Mouse (Mus musculus): Measurements from ENCODE around the gene Pik3r3. TPM values are rescaled to one million over a fixed set of nuclear protein-coding genes. Genes with fewer than 3 reads are reported as not detected.
A peak's percentile ranks its signal among the peaks of the same experiment; 100 is the strongest.

Pik3r3 gene
- 21.6 and 24.6 TPM in 2 replicates for polyA plus RNA-seq (2014; fragmentation: Nextera tagmentation; extraction: Ambion mirVana)

DNA sequence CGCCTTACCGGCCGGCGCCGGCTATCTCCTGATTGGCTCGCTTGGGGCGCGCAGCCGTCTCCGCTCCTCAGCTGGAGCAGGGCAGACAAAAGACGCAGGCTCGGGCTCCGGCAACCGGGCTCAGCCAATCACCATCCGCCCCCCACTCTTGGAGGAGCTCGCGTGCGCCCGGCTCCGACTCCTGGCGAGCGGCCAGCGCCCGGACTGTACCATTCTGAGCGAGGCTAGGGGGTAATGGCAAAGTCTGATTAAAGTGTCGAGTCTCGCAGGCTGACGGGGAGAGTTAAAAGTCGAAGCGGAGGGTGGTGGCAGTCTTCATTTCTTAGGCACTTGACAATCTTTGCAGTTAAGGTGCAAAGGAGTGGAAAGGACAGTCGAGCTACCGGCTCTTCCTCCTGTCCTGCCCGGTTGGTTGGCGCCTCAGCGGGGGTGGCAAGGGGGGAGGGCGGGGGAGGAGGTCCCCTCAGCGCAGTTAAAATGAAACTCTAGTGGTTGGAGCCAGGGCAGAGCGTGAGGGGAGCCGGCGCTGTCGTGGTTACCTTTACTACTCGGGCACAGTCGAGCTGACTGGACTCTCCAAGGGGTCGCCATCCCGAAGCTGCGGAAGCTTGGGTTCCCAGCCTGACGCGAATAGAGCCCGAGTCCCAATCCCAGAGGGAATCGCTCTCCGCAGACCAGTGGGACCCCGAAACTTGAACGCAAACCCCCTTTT lies at the start of gene Pik3r3:
Gene Pik3r3 (plus strand): TSS at position 479 of the 712 bp plus-strand sequence.
- Histone ChIP-seq H3K4me3 (ENCODE audit: low read depth, low read length) (peak within 1 kb of the TSS; percentile 73), H3K4me1 (ENCODE audit: control insufficient read depth, insufficient read depth, low read length) (peaks cover 3% of the 10 kb centered on the region; the same call in 1 of the 2 replicates), H3K36me3 (ENCODE audit: control insufficient read depth, insufficient read depth, low read length) (no peaks in the 10 kb centered on the region), H3K27ac (ENCODE audit: low read length) (peak within 1 kb of the TSS; percentile 98), H3K4me2 (replicated peaks; ENCODE audit: low read depth, low read length) (peak within 1 kb of the TSS; percentile 63), H3K9ac (replicated peaks; ENCODE audit: low read depth, low read length) (peak within 1 kb of the TSS; percentile 70), H3K9me3 (ENCODE audit: control insufficient read depth, low read depth, low read length) (no peaks in the 10 kb centered on the region), H3K27me3 (ENCODE audit: control insufficient read depth, insufficient read depth, low read length) (no peaks in the 10 kb centered on the region)
- peak; percentile 100 for ATAC-seq (ENCODE audit: insufficient number of reproducible peaks, insufficient read depth, low FRiP score, low read depth)
- under 1% methylated on average over 52 of the region's 53 CpGs for whole genome bisulfite sequencing

DNA sequence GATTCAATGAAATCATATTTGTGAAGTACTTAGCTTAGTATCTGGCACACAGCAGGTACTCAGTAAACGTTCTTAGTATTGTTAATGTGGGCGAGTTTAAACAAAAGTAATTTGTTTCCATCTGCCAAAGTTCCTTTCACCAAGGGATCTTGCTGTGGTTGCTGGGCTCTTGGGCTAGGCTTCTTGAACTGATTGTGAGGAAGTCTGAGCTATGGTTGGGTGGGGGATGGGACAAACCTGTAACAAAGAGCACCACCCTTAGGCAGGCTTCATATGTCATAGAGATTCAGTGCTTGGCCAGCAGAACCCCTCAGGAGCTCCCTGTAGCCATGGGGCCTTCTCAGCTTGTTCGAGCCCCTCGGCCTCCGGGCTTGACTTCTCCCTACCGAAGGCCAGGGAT lies 48.3 kb upstream of the Pik3r3 start, which contains the start of the genes 1700042G07Rik and Gm49337:
Gene 1700042G07Rik (plus strand): TSS at position 301 of the 400 bp plus-strand sequence.
Gene Gm49337 (plus strand): TSS at position 313 of the 400 bp plus-strand sequence.
- Histone ChIP-seq H3K9ac (replicated peaks; ENCODE audit: low read depth, low read length) (no peak within 1 kb of the TSS), H3K36me3 (ENCODE audit: control insufficient read depth, insufficient read depth, low read length) (no peaks in the 10 kb centered on the region), H3K27ac (ENCODE audit: low read length) (no peak within 1 kb of the TSS), H3K9me3 (ENCODE audit: control insufficient read depth, low read depth, low read length) (no peaks in the 10 kb centered on the region), H3K4me2 (replicated peaks; ENCODE audit: low read depth, low read length) (no peak within 1 kb of the TSS), H3K4me1 (ENCODE audit: control insufficient read depth, insufficient read depth, low read length) (peaks cover 22% of the 10 kb centered on the region; the same call in 1 of the 2 replicates), H3K4me3 (ENCODE audit: low read depth, low read length) (no peak within 1 kb of the TSS), H3K27me3 (ENCODE audit: control insufficient read depth, insufficient read depth, low read length) (no peaks in the 10 kb centered on the region)
- ATAC-seq (ENCODE audit: insufficient number of reproducible peaks, insufficient read depth, low FRiP score, low read depth), result no peak
- 82% methylated on average over 6 of the region's 6 CpGs for WGBS

DNA sequence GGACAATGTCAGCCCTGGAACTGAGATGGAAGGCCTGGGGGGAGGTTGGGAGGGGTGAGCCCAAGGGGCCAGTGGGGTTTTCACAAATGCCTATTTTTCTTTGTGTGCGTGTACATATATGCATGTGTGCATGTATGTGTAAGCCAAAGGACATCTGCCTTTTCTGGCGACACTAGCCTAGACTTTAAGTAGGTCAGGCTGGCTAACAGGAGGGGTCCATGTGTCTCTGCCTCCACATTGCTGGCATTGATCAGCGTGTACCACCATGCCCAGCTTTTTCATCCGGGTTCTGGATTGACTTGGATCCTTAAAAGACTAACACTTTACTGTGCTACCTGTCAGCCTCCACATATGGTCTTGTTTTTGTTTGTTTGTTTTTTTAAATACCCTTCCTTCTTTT lies 47.7 kb upstream of the Pik3r3 start:
- Histone ChIP-seq H3K27me3 (ENCODE audit: control insufficient read depth, insufficient read depth, low read length) (no peaks in the 10 kb centered on the region), H3K9me3 (ENCODE audit: control insufficient read depth, low read depth, low read length) (no peaks in the 10 kb centered on the region), H3K4me2 (replicated peaks; ENCODE audit: low read depth, low read length) (no peak overlapping the region), H3K4me3 (ENCODE audit: low read depth, low read length) (no peak overlapping the region), H3K36me3 (ENCODE audit: control insufficient read depth, insufficient read depth, low read length) (no peaks in the 10 kb centered on the region), H3K4me1 (ENCODE audit: control insufficient read depth, insufficient read depth, low read length) (peaks cover 22% of the 10 kb centered on the region; the same call in 1 of the 2 replicates), H3K27ac (ENCODE audit: low read length) (no peak overlapping the region), H3K9ac (replicated peaks; ENCODE audit: low read depth, low read length) (no peak overlapping the region)
- no peak for ATAC-seq (ENCODE audit: insufficient number of reproducible peaks, insufficient read depth, low FRiP score, low read depth)
- 89% methylated on average over 4 of the region's 4 CpGs for WGBS

DNA sequence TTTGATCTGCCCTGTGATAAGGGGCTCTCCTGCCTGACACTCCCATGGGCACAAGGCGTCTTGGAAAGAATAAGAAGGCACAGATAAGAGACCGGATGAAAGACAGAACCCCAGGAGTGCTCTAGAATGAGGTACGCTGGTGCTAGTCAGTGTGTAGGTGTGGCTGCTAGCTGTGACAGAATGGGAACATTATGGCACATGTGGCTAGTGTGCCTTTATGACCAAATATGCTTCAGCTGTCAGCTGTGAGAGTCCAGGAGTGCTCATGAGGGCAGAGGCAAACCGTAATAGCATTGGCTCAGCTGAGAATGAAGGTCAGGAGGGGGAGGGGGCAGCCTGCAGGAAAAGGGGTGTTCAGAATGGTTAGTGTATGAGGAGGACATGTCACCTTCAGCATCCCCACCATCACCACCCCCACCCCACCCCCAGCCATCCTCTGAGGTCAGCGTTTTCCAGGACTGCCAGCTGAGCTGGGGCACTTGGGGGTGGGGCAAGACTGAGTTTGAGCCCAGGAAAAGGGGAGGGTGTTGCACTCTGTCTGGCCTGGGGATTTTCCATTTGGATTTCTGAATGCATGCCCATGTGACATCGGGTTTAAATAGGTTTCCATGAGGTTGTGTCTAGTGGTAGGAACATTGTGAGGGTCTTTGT lies 46.8 kb upstream of the Pik3r3 start:
- Histone ChIP-seq H3K4me1 (ENCODE audit: control insufficient read depth, insufficient read depth, low read length) (peaks cover 22% of the 10 kb centered on the region; the same call in 1 of the 2 replicates), H3K27me3 (ENCODE audit: control insufficient read depth, insufficient read depth, low read length) (no peaks in the 10 kb centered on the region), H3K4me2 (replicated peaks; ENCODE audit: low read depth, low read length) (no peak overlapping the region), H3K36me3 (ENCODE audit: control insufficient read depth, insufficient read depth, low read length) (no peaks in the 10 kb centered on the region), H3K27ac (ENCODE audit: low read length) (0 out of 2 replicates have a peak overlapping the region, but pooled peaks have one; percentile 30), H3K4me3 (ENCODE audit: low read depth, low read length) (no peak overlapping the region), H3K9me3 (ENCODE audit: control insufficient read depth, low read depth, low read length) (no peaks in the 10 kb centered on the region), H3K9ac (replicated peaks; ENCODE audit: low read depth, low read length) (no peak overlapping the region)
- no peak for ATAC-seq (ENCODE audit: insufficient number of reproducible peaks, insufficient read depth, low FRiP score, low read depth)
- 36% methylated on average over 6 of the region's 6 CpGs for WGBS

DNA sequence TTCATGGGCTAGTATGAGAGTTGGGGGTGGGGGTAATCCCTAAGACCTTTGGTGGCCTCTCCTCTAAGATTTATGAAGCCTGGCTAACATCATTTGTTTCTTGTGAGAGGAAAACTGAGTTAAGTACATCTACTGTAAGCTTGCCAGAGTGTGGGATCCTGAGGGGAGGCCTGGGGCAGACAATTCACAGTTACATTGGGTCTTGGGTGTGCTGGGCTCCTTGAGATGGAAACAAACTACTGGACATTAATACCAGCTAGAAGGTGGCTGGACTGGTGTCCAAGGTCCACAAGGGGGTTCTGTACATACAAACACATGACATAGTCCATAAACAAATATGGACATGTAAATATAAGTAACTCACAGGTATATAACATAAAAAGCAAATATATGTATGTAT lies 46.3 kb upstream of the Pik3r3 start:
- no peaks in the 10 kb centered on the region for H3K27me3 ChIP-seq (ENCODE audit: control insufficient read depth, insufficient read depth, low read length)
- H3K4me2 ChIP-seq (replicated peaks; ENCODE audit: low read depth, low read length), result 0 out of 2 replicates have a peak overlapping the region, but pooled peaks have one; percentile 1
- ATAC-seq (ENCODE audit: insufficient number of reproducible peaks, insufficient read depth, low FRiP score, low read depth), result no peak
- H3K4me1 ChIP-seq (ENCODE audit: control insufficient read depth, insufficient read depth, low read length), result peaks cover 22% of the 10 kb centered on the region; the same call in 1 of the 2 replicates
- no peaks in the 10 kb centered on the region for H3K9me3 ChIP-seq (ENCODE audit: control insufficient read depth, low read depth, low read length)
- peak overlapping the region; percentile 16; the same call in 1 of the 2 replicates for H3K27ac ChIP-seq (ENCODE audit: low read length)
- H3K36me3 ChIP-seq (ENCODE audit: control insufficient read depth, insufficient read depth, low read length), result no peaks in the 10 kb centered on the region
- H3K9ac ChIP-seq (replicated peaks; ENCODE audit: low read depth, low read length), result no peak overlapping the region
- H3K4me3 ChIP-seq (ENCODE audit: low read depth, low read length), result no peak overlapping the region

DNA sequence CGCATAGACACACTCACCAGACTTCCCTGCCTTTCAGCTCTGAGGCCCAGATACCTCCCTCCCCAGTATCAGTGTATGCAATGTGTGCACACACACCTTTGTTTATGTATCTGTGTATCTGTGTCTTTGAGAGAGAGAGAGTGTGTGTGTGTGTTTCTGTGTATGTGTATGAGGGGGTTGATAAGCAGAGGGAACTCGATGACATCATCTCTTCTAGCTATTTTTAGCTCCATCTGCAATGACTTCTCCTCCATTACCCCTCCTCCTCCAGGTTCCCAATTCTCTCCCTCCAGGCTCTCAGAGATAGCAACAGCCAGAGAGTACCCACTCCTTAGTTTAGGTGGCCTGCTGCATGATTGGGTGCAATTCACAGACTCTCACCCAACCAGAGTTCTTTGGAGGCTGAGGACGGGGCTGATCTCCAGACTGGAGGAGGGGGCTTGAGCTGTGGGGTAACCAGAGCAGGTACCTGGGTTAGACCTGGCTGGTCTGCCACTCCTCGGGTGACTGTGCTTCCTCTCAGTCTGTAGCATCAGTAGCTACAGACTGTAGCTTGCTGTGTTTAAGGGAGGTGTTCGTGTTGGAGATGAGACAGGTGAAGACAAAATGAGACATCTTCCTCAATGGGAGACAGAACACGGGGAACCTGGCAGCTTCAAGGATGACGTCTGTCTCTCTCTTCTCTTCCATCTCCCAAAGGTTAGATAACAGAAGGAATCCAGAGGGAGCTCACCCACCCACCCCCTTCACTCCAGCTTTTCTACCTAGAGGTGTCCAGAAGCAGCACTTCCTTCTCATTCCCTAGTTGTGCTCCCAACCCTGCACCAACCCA lies 45.5 kb upstream of the Pik3r3 start:
- no peaks in the 10 kb centered on the region for H3K36me3 ChIP-seq (ENCODE audit: control insufficient read depth, insufficient read depth, low read length)
- H3K9ac ChIP-seq (replicated peaks; ENCODE audit: low read depth, low read length), result no peak overlapping the region
- peak overlapping the region; percentile 16 for H3K4me3 ChIP-seq (ENCODE audit: low read depth, low read length)
- peak overlapping the region; percentile 86; the same call in 1 of the 2 replicates for H3K27ac ChIP-seq (ENCODE audit: low read length)
- no peaks in the 10 kb centered on the region for H3K9me3 ChIP-seq (ENCODE audit: control insufficient read depth, low read depth, low read length)
- H3K4me1 ChIP-seq (ENCODE audit: control insufficient read depth, insufficient read depth, low read length), result peaks cover 22% of the 10 kb centered on the region; the same call in 1 of the 2 replicates
- no peaks in the 10 kb centered on the region for H3K27me3 ChIP-seq (ENCODE audit: control insufficient read depth, insufficient read depth, low read length)
- peak; percentile 64 for ATAC-seq (ENCODE audit: insufficient number of reproducible peaks, insufficient read depth, low FRiP score, low read depth)
- H3K4me2 ChIP-seq (replicated peaks; ENCODE audit: low read depth, low read length), result peak overlapping the region; percentile 42
- WGBS, result 52% methylated on average over 7 of the region's 7 CpGs

DNA sequence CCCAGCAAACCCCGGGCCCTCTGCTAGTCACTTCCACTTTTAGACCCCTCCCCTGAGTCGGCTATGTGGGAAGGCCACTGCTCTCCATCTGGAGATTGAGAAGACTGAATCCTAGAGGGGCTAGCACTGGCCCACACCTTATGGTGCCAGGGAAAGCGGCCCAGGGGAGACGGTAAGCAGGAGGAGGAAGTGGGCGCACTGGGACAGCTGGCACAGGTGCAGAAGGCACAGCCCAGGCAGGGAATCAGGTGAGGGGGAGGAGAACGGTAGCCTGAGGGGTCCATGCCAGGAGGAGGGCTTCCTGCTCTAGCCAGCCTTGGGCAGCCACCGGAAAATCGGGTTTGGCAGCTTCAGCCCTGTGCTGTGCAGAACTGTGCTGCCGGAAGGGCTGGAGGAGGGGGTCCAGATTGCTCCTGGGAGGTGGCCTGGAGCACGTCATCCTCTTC lies 44.9 kb upstream of the Pik3r3 start:
- no peaks in the 10 kb centered on the region for H3K27me3 ChIP-seq (ENCODE audit: control insufficient read depth, insufficient read depth, low read length)
- H3K9ac ChIP-seq (replicated peaks; ENCODE audit: low read depth, low read length), result no peak overlapping the region
- no peaks in the 10 kb centered on the region for H3K36me3 ChIP-seq (ENCODE audit: control insufficient read depth, insufficient read depth, low read length)
- peaks cover 22% of the 10 kb centered on the region; the same call in 1 of the 2 replicates for H3K4me1 ChIP-seq (ENCODE audit: control insufficient read depth, insufficient read depth, low read length)
- WGBS, result 22% methylated on average over 10 of the region's 10 CpGs
- H3K4me3 ChIP-seq (ENCODE audit: low read depth, low read length), result peak overlapping the region; percentile 16
- peak; percentile 87 for ATAC-seq (ENCODE audit: insufficient number of reproducible peaks, insufficient read depth, low FRiP score, low read depth)
- peak overlapping the region; percentile 42 for H3K4me2 ChIP-seq (replicated peaks; ENCODE audit: low read depth, low read length)
- peak overlapping the region; percentile 86; the same call in 1 of the 2 replicates for H3K27ac ChIP-seq (ENCODE audit: low read length)
- H3K9me3 ChIP-seq (ENCODE audit: control insufficient read depth, low read depth, low read length), result no peaks in the 10 kb centered on the region

DNA sequence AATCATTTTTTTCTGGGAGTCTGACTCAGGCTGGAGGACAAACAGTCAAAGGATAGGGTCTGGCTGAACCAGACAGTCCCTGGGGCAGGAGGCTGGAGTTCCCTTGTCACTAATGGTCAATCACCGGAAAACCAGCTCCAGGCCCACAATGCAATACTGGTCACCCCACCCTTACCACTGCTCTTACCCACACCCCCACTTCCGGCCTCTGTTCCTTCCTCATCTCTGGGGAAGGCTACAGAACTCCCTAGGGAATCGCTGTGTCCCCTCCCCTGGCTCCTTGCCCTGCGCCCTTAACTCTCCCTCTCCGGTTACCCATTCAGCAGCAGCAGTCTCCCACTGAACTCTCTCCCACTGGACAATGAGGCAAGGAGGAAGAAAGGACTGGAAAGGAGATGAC lies 44.3 kb upstream of the Pik3r3 start:
- peak overlapping the region; percentile 42; the same call in 1 of the 2 replicates for H3K4me2 ChIP-seq (replicated peaks; ENCODE audit: low read depth, low read length)
- H3K4me1 ChIP-seq (ENCODE audit: control insufficient read depth, insufficient read depth, low read length), result peaks cover 22% of the 10 kb centered on the region; the same call in 1 of the 2 replicates
- H3K27me3 ChIP-seq (ENCODE audit: control insufficient read depth, insufficient read depth, low read length), result no peaks in the 10 kb centered on the region
- H3K27ac ChIP-seq (ENCODE audit: low read length), result peak overlapping the region; percentile 86
- no peaks in the 10 kb centered on the region for H3K36me3 ChIP-seq (ENCODE audit: control insufficient read depth, insufficient read depth, low read length)
- H3K9ac ChIP-seq (replicated peaks; ENCODE audit: low read depth, low read length), result no peak overlapping the region; the same call in 1 of the 2 replicates
- no peaks in the 10 kb centered on the region for H3K9me3 ChIP-seq (ENCODE audit: control insufficient read depth, low read depth, low read length)
- H3K4me3 ChIP-seq (ENCODE audit: low read depth, low read length), result no peak overlapping the region
- WGBS, result 34% methylated on average over 5 of the region's 5 CpGs
- no peak for ATAC-seq (ENCODE audit: insufficient number of reproducible peaks, insufficient read depth, low FRiP score, low read depth)

Data from stomach, embryonic 14.5 days (tissue).